Mouse (Mus musculus): ENCODE measurements at regions not wholly inside any gene's neighbourhood (a gene's known extent, or its start where the extent isn't known, plus 50 kb on each side); places are given as distances from the start of the nearest gene placed in this dataset.

DNA sequence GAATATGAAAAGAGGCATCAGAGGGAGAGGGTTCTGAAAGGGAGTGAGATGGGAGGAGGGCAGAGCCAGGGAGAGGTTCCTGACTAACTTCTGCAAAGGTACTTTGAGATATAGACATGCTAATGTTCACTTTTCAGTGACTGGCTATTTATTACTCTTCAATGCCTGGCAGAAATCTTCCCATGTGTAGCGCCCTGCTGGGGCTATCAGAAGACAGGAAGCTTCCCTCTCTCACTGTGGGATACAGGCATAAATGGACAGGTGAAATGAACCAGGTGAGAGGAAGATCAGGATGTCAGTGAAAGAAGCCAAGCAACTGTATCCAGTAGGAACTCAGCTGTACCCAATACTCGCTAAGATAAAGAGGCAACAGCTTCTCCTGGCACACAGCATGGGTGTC lies 105.1 kb upstream of the Rcn1 start:
- DNase-seq (ENCODE audit: low read depth, low spot score) (no peak), ATAC-seq (no peak)
- in situ Hi-C loops (cut with MboI; ENCODE audit: low pct_unique_long_range_greater_than_20kb), result no loop called here
- H3K27me3 ChIP-seq, result peaks cover 5% of the 10 kb centered on the region
- no peak for TF ChIP-seq CTCF (IDR thresholded peaks at IDR 0.05)
- ChIA-PET CTCF (no interaction called here), POLR2A (no interaction called here)

DNA sequence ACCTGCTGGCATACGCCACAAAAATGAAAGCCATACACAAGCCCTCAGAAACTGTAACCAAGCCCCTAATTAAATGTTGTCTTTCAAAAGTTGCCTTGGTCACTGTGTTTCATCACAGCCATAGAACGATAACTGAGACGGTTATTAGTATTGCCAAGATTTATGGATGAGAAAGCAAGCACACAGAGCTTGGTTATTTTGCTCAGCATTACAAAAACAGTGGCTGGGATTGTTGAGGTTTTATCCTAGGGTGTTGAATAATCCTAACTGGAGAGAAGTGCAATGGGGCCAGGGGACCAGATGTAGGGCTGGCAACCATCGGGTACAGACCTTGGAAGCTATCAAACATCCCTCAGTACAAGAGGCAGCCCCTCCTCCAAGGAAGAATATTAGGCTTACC lies 106.4 kb upstream of the Rcn1 start:
- ChIA-PET POLR2A (no interaction called here), CTCF (no interaction called here)
- peaks cover 5% of the 10 kb centered on the region for H3K27me3 ChIP-seq
- DNase-seq (ENCODE audit: low read depth, low spot score) (no peak), ATAC-seq (no peak)
- no peak for TF ChIP-seq CTCF (IDR thresholded peaks at IDR 0.05)
- in situ Hi-C loops (cut with MboI; ENCODE audit: low pct_unique_long_range_greater_than_20kb), result no loop called here

DNA sequence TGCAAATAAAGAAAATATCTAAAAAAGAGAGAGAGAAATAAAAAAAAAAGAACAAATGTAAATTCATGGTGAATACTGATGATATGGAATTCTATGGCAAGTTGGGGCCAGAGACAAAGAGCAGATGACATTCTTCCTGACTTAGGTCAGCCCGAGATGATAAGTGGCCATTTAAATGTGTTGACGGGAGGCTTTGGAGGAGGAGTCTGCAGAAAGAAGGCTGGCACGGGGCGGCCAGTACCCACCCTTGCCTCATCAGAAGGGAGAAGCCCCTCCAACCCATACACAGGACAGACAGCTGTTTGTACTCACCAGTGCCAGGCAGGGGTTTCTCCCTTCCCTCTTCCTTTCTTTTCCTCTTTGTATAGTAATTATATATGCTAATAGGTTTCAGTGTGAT lies 108.0 kb upstream of the Rcn1 start:
- TF ChIP-seq CTCF (IDR thresholded peaks at IDR 0.05), result no peak
- POLR2A ChIA-PET, result no interaction called here
- CTCF ChIA-PET, result no interaction called here
- peaks cover 5% of the 10 kb centered on the region for H3K27me3 ChIP-seq
- no peak for ATAC-seq
- no peak for DNase-seq (ENCODE audit: low read depth, low spot score)
- in situ Hi-C loops (cut with MboI; ENCODE audit: low pct_unique_long_range_greater_than_20kb), result no loop called here

DNA sequence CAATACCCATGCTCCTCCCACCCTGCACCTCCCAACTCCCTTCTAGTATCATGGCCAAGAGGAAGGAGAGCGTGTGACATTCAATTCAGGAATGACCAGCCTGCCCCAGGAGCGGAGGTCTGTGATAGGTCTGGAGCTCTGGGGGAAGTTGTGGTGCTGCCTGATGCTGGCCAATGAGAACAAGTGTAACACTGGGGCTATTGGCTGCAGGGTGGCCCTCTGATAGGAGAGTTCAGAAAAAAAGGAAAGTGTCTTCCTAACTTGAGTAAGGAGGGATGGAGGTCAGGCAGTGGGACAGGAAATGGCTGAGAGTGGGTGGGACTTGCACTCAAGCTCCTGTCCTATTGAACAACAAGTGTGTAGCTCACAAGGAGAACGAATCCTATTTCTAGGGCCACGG lies 111.7 kb upstream of the Rcn1 start:
- ChIA-PET POLR2A (no interaction called here), CTCF (interaction anchor here (1.6 kb wide), 1 partner anchor 14 kb away, joined by 4 read pairs; no protein-coding TSS in a partner anchor)
- H3K27me3 ChIP-seq, result no peaks in the 10 kb centered on the region
- in situ Hi-C loops (cut with MboI; ENCODE audit: low pct_unique_long_range_greater_than_20kb), result no loop called here
- TF ChIP-seq CTCF (IDR thresholded peaks at IDR 0.05), result no peak
- DNase-seq (ENCODE audit: low read depth, low spot score) (no peak), ATAC-seq (no peak)

DNA sequence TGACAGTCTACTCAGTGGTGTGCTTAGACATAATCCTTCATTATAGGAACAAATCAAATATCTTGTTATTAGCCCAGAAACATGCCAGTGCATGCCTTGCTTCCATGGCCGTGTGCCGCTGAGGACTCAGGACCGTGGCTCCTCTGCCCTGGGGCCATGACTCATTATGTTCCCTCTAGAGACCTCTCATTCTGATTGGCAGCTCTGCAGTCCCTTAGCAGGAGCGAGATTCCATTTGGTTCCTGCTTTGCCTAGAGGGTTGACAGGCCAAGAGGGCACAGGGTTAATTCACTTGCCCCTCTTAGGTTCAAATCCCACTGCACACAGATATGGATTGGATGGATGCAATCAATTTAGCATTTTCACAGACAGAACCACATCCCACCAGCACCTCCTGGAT lies 112.6 kb upstream of the Rcn1 start:
- ChIA-PET CTCF (interaction anchor here (1.6 kb wide), 1 partner anchor 13 kb away, joined by 4 read pairs; no protein-coding TSS in a partner anchor), POLR2A (no interaction called here)
- in situ Hi-C loops (cut with MboI; ENCODE audit: low pct_unique_long_range_greater_than_20kb), result no loop called here
- DNase-seq (ENCODE audit: low read depth, low spot score) (no peak), ATAC-seq (no peak)
- no peaks in the 10 kb centered on the region for H3K27me3 ChIP-seq
- no peak for TF ChIP-seq CTCF (IDR thresholded peaks at IDR 0.05)

DNA sequence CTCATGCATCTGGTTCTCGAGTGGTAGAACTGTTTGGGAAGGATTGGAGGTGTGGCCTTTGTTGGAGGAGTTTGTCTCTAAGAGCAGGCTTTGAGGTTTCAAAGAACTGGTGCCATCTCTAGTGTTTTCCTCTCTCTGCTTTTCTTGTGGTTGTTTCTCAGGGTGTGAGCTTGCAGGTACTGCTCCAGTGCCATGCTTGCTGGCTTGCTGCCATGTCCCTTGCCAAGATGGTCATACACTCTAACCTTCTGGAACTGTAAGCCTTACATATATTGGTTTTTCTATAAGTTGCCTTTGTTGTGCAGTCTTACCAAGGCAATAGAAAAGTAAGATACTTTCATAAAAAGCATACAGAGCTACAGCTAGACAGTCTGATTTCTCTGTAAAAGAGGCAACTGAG lies 115.1 kb upstream of the Rcn1 start:
- POLR2A ChIA-PET, result no interaction called here
- ATAC-seq (no peak), DNase-seq (ENCODE audit: low read depth, low spot score) (no peak)
- in situ Hi-C loops (cut with MboI; ENCODE audit: low pct_unique_long_range_greater_than_20kb), result no loop called here
- CTCF ChIA-PET, result no interaction called here
- no peaks in the 10 kb centered on the region for H3K27me3 ChIP-seq
- TF ChIP-seq CTCF (IDR thresholded peaks at IDR 0.05), result no peak

DNA sequence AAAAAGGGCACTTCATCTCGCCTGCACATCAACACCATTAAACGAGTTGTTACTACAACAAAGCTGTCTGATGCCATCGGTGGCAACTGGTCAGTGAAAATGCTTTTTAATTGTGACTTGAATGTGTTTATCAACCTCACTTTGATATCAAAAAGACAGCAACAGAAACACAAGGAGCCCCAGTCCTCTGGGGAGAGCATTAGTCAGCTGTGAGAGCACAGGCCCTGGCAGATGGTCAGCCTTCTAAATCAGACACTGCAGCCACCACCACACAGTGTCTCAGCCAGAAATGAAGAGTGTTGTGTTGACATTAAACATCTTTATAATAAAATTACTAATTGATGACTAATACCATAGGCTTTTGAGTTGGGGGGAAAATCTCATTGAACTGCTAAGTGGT lies 115.8 kb upstream of the Rcn1 start:
- in situ Hi-C loops (cut with MboI; ENCODE audit: low pct_unique_long_range_greater_than_20kb), result no loop called here
- no peaks in the 10 kb centered on the region for H3K27me3 ChIP-seq
- DNase-seq (ENCODE audit: low read depth, low spot score) (no peak), ATAC-seq (no peak)
- ChIA-PET POLR2A (no interaction called here), CTCF (no interaction called here)
- TF ChIP-seq CTCF (IDR thresholded peaks at IDR 0.05), result no peak

DNA sequence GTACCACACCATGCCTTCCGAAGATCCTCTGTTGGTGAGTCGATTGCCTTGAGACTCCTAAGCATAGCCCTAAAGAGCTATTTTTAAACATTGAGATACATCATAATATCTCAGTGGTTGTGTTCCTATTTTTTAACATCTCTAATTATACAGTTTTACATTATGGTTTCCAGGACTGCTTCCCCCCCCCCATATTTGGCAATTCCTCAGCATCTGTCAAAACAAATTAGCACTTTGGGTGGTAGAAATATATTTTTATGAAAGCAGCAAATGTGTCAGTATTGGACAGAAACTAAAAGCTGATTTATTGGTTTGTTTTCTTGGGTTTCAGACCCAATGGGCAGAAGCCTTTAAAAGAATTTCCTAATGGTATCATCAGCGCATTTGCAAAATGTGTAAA lies 116.2 kb upstream of the Rcn1 start:
- DNase-seq (ENCODE audit: low read depth, low spot score) (no peak), ATAC-seq (no peak)
- no peak for TF ChIP-seq CTCF (IDR thresholded peaks at IDR 0.05)
- in situ Hi-C loops (cut with MboI; ENCODE audit: low pct_unique_long_range_greater_than_20kb), result no loop called here
- POLR2A ChIA-PET, result no interaction called here
- CTCF ChIA-PET, result interaction anchor here (0.7 kb wide), 1 partner anchor 172 kb away, joined by 3 read pairs; no protein-coding TSS in a partner anchor
- no peaks in the 10 kb centered on the region for H3K27me3 ChIP-seq

DNA sequence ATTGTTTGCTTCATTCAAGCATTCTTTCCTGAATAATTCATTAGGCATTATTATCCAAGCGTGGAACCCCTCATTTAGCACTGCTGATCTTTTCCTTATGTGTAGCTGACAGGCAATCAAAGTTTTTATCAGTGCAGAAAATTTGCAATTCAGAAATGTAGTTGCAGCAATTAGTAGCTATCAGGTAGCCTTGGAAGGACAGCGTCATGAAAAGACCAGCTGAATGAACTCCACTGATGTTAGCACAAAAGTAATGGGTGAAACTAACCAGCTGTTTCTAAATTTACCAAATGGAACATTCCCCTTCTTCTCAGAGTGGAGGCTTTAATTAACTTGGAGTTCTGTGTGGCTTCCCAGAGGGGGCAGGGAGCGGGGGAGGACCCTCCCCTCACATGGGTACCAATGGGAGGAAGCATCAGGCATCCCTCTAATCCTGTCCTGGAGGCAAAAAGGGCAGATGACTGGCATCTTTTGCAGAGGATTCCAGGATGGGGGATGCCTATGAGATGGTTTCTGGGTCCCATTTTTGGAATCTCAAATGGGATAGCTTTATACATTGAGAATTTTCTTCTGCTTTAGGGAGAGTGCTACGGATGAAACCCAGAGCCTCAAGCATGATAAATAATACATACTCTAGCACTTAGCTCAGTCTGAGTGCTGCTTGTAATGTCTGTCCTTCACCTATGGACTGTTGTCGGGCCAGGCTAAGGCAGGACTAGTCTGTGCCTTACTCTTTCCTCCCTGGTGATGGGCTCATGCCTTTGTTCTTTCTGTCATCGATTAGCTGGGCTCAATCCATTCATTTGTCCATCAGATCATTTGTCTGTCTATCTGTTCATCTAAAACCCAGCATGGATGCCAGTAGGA lies 117.4 kb upstream of the Rcn1 start:
- H3K27me3 ChIP-seq, result no peaks in the 10 kb centered on the region
- in situ Hi-C loops (cut with MboI; ENCODE audit: low pct_unique_long_range_greater_than_20kb), result no loop called here
- CTCF ChIA-PET, result no interaction called here
- POLR2A ChIA-PET, result no interaction called here
- no peak for DNase-seq (ENCODE audit: low read depth, low spot score)
- no peak for ATAC-seq
- TF ChIP-seq CTCF (IDR thresholded peaks at IDR 0.05), result no peak

DNA sequence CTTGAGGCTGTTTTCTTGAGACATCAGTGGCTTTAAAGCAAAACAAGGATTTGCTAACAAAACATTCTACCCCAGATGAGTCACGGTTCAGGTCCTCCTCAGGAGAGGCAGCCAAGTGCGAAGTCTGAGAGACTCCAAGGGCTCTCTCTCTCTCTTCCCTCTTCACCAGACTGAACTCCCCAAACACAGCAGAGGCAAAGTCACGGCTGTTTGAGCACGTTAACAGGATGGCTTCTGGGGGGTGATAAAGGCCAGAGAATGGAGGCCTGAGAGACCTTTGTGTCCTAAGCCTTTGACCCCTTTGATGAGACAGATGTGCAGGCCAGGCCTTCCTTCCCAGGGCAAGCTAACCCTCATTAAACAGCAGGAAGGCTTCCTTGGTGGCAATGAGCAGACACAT lies 122.7 kb upstream of the Rcn1 start:
- ChIA-PET CTCF (interaction anchor here (1.3 to 2.0 kb wide), 2 partner anchors 11 to 563 kb away, joined by 3 to 5 read pairs; no protein-coding TSS in a partner anchor), POLR2A (no interaction called here)
- peak; percentile 46 for DNase-seq (ENCODE audit: low read depth, low spot score)
- H3K27me3 ChIP-seq, result no peaks in the 10 kb centered on the region
- ATAC-seq, result peak; percentile 71
- in situ Hi-C loops (cut with MboI; ENCODE audit: low pct_unique_long_range_greater_than_20kb), result no loop called here
- TF ChIP-seq CTCF (IDR thresholded peaks at IDR 0.05), result no peak

DNA sequence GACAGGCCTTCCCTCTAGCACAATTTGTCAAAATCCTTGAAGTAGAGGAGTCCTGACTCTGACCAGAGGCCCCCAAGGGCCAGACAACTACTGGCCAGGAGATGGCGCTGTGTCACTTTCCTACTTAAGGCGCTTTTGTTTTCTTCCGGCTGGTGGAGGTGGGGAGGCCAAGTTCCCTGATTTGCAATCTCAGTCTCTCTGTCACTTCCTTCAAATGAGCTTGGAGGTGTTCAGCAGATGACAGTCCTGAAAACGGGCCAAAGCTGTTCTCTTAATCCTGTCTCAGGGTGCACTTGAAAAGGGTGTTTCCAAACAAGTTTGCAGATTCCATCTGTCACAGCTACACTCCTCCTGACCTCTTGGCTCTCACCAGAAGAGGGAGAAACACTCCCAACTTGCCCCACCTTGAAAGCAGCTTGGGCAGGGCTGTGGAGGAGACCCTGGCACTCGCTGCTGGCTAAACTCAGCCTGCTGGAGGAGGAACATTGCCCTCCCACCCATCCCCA lies 124.2 kb upstream of the Rcn1 start:
- ChIA-PET CTCF (interaction anchor here (0.9 to 2.0 kb wide), 6 partner anchors 9 to 561 kb away, joined by 3 to 5 read pairs (median 3); no protein-coding TSS in a partner anchor), POLR2A (no interaction called here)
- ATAC-seq (peak; percentile 27), DNase-seq (ENCODE audit: low read depth, low spot score) (no peak)
- peak; percentile 70 for TF ChIP-seq CTCF (IDR thresholded peaks at IDR 0.05)
- H3K27me3 ChIP-seq, result peaks cover 4% of the 10 kb centered on the region
- in situ Hi-C loops (cut with MboI; ENCODE audit: low pct_unique_long_range_greater_than_20kb), result no loop called here

Measured in Patski (cell line).